Mouse (Mus musculus): ENCODE measurements around the gene Kitl.

Kitl gene

GRCm38 (mm10) chr10:100124452-100124851 lies 109.0 kb downstream of the Kitl start:
- DNase-seq (ENCODE audit: low spot score in 2 of 2): no peak

GRCm38 (mm10) chr10:100127837-100128743 lies 112.7 kb downstream of the Kitl start:
- no peak for DNase-seq (ENCODE audit: low spot score in 2 of 2)

DNA sequence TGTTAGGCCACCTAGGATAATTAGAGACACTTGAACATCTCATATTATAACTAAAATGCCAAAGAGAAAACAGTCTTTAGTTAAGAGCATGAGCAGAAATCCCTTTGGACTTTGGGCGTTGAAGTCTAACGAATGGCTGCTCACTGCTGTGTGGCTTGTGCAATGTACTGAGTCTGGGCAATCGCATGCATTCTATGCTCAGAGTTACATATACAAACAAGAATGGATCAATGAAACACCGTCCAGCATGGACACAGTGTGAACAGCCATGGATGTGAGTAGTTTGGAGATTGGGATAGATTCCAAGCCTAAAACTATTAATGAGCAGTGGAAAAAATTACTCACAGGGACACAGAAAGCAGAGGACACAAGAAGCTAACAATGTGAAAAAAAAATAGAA lies 116.2 kb downstream of the Kitl start:
- DNase-seq (ENCODE audit: low spot score in 2 of 2): no peak

- no peak for DNase-seq (ENCODE audit: low spot score in 2 of 2)
Measured at GRCm38 (mm10) chr10:100132304-100132703, 116.9 kb downstream of the Kitl start.

- no peak for DNase-seq (ENCODE audit: low spot score in 2 of 2)
Measured at GRCm38 (mm10) chr10:100138552-100138951, 123.1 kb downstream of the Kitl start.

DNA sequence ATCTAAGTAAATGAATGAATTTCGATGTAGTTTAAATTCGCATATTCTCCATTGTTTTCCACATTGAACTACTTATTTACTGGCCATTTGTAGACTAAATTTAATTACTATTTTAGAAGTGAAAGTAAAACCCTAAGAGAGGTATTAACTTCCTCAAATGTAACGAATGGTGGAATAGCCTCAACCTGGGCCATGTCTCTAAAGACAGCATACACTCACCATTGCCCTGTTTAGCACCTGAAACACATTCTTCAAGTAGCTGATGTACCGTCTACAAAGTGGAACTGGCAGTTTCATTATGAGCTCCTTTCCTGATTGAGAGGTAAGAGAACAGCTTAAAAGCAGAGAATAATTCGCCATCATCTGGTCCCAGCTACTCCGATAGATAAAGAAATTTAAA lies 132.7 kb downstream of the Kitl start:
- DNase-seq (ENCODE audit: low spot score in 2 of 2): no peak

Data from right cerebral cortex, postnatal 10 days (tissue).